Mouse (Mus musculus): ENCODE results near the gene Spop.

DNA sequence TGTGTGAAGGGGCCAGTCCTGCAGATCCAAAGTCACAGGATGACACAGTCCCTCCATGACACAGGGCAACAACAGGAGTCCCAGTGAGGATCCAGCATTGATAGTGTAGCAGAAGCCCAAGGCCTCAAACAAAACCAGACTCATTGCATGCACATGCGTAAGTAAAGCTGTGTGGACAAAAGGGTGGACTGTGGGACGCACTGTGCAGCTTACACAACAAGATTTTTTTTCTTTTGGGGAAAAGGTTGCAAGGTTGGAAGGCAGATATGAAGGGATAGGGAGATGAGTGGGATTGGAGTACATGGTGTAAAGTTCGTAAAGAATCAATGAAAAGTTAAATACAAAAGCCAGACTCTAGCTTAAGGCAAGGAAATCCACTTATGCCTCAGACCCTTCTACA, 48.3 kb downstream of the Spop start:
- TF ChIP-seq CTCF (IDR thresholded peaks at IDR 0.05; ENCODE audit: low read depth, low read length) (no peak), POLR2A (IDR thresholded peaks at IDR 0.05; ENCODE audit: extremely low read depth, insufficient read depth, low read length) (no peak)

Measured in liver, adult 2 months (tissue).